Mouse (Mus musculus) limb, embryonic 13.5 days (tissue): ENCODE data around the gene Gm10277. TPM values are rescaled to one million over a fixed set of nuclear protein-coding genes. Genes with fewer than 3 reads are reported as not detected.

Source experiments
- ATAC-seq: fragments of 200-750 bp; cut with Nextera tagmentation; 2 replicates; pipeline ENCODE4 v1.8.0; 2017; ENCODE audit warnings: low read depth, moderate number of reproducible peaks, moderate TSS enrichment; ENCODE audit not compliant: low FRiP score
- H3K27ac ChIP-seq: fragments of 300-500 bp; sonication (generic); 2 replicates; pipeline ENCODE4 v1.5.1; 2015; ENCODE audit warnings: inconsistent platforms, mild to moderate bottlenecking, moderate library complexity
- H3K27me3 ChIP-seq: fragments of 300-500 bp; sonication (generic); 2 replicates; pipeline ENCODE4 v1.6.1; 2015; ENCODE audit warnings: mild to moderate bottlenecking, inconsistent platforms
- H3K36me3 ChIP-seq: fragments of 300-500 bp; sonication (generic); 2 replicates; pipeline ENCODE4 v1.6.1; 2015; ENCODE audit warnings: inconsistent platforms, mild to moderate bottlenecking, moderate library complexity
- H3K4me1 ChIP-seq: fragments of 300-500 bp; sonication (generic); 2 replicates; pipeline ENCODE4 v1.6.1; 2015; ENCODE audit warnings: inconsistent platforms
- H3K4me2 ChIP-seq: fragments of 300-500 bp; sonication (generic); replicated peaks from 2 replicates; pipeline ENCODE4 v1.6.1; 2015; ENCODE audit warnings: inconsistent platforms, mild to moderate bottlenecking, moderate library complexity
- H3K4me3 ChIP-seq: fragments of 300-500 bp; sonication (generic); 2 replicates; pipeline ENCODE4 v1.5.1; 2015; ENCODE audit warnings: moderate library complexity, mild to moderate bottlenecking, inconsistent platforms
- H3K9ac ChIP-seq: fragments of 300-500 bp; sonication (generic); 2 replicates; pipeline ENCODE4 v1.6.1; 2015; ENCODE audit warnings: mild to moderate bottlenecking, inconsistent platforms
- H3K9me3 ChIP-seq: fragments of 300-500 bp; sonication (generic); 2 replicates; pipeline ENCODE4 v1.6.1; 2016; ENCODE audit warnings: inconsistent platforms
- WGBS: fragments of 180-500 bp; shearing (Covaris S2); methylation state at CpG from one replicate; pipeline ENCODE4 v1.1.7; 2015; 5-methylcytosine and 5-hydroxymethylcytosine counted together
- polyA plus RNA-seq: library from polyadenylated mRNA; unstranded; fragments of >200 nt; fragmentation: Nextera tagmentation; extraction: Ambion mirVana; gene quantifications from 2 replicates; pipeline ENCODE4 v1.2.1, GENCODE M21; 2015

The Gm10277 gene
- polyA plus RNA-seq, 1 experiment from 2014 or later: 1.8 TPM

DNA sequence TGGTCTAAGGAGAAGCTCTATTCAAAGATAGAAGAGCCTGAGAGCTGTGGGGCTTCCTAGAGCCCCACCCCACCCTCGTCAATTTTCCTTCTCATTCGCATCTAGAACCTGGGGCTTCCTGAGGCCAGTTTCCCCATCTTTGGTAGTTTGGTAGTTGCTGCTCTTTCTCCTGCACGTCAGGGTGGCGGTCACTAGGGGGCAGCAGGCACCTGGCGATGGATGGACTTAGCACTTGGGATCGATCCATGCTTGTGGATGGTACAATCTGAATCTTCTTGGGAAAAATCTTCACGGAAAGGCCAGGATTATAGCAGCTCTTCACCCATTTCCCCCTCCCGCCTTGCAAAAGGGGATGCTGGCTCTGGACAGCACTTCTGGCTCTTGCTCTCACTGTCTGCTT lies 34.1 kb upstream of the Gm10277 start:
- 17% methylated on average over 8 of the region's 8 CpGs for WGBS
- H3K36me3 ChIP-seq: peaks cover 64% of the 10 kb centered on the region

DNA sequence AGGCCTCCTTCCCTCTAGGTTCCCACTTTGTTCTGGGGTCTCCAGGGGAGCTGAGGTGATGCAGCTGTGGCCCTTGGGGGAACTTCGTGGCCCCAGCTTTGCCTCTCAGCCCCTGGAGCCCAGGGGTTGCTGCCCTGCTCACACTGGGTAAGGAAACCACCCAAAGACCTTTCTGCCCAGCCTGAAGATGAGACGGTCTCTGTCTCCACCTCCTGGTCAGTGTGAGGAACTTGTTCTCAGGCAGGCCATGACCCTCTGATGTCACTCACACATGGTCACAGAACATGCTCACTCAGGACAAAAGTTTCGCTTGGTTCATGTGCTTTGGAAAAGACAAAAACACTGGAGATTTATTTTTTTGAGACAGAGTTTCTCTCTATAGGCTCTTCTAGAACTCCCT lies 28.5 kb upstream of the Gm10277 start:
- no peak overlapping the region; the same call in 1 of the 2 replicates for H3K9ac ChIP-seq
- whole genome bisulfite sequencing: 27% methylated on average over 3 of the region's 3 CpGs
- H3K9me3 ChIP-seq: no peaks in the 10 kb centered on the region
- H3K27me3 ChIP-seq: no peaks in the 10 kb centered on the region
- 0 out of 2 replicates have a peak, but pooled peaks have one; percentile 54 for ATAC-seq
- no peaks in the 10 kb centered on the region for H3K4me1 ChIP-seq
- no peak overlapping the region for H3K4me2 ChIP-seq
- no peak overlapping the region for H3K4me3 ChIP-seq
- H3K36me3 ChIP-seq: peaks cover 45% of the 10 kb centered on the region
- H3K27ac ChIP-seq: no peak overlapping the region

More for the DNA sequence above, 34.1 kb upstream of the Gm10277 start:
- Histone ChIP-seq H3K4me2 (no peak overlapping the region), H3K4me3 (no peak overlapping the region), H3K9ac (no peak overlapping the region), H3K9me3 (no peaks in the 10 kb centered on the region), H3K27me3 (no peaks in the 10 kb centered on the region), H3K27ac (no peak overlapping the region), H3K4me1 (0 out of 2 replicates have a peak, but pooled peaks cover 6% of the 10 kb centered on the region)
- no peak for ATAC-seq

- Histone ChIP-seq H3K4me3 (no peak overlapping the region), H3K27ac (no peak overlapping the region), H3K27me3 (no peaks in the 10 kb centered on the region), H3K36me3 (peaks cover 27% of the 10 kb centered on the region), H3K4me2 (no peak overlapping the region), H3K9ac (no peak overlapping the region), H3K9me3 (no peaks in the 10 kb centered on the region), H3K4me1 (no peaks in the 10 kb centered on the region)
- no peak for ATAC-seq
- 82% methylated on average over 2 of the region's 2 CpGs for WGBS
These were observed 26.4 kb upstream of the Gm10277 start for GRCm38 (mm10) chr11:77813969-77814368.

DNA sequence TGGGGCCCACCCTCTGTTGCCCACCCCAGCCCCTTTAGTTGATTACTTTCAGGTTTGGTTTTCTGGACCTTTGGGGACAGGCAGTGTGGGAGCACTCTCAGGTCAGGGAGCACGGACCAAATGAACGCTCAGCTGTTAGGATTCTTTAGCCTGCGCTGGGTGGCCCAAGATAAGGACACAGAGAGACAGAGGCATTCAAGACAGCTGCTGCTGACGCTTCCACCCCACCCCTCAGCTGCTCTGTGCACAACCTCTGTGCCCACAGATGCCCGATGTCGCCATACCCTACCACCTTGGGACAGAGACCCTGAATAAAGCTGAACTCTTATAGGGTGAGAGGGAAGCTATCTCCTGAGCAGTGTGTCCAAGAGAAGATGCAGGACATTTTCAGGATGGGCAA lies 22.5 kb upstream of the Gm10277 start:
- Histone ChIP-seq H3K4me1 (0 out of 2 replicates have a peak, but pooled peaks cover 6% of the 10 kb centered on the region), H3K4me2 (no peak overlapping the region), H3K9ac (no peak overlapping the region), H3K27me3 (no peaks in the 10 kb centered on the region), H3K27ac (no peak overlapping the region), H3K9me3 (no peaks in the 10 kb centered on the region), H3K36me3 (peaks cover 11% of the 10 kb centered on the region), H3K4me3 (no peak overlapping the region)
- ATAC-seq: no peak
- 89% methylated on average over 6 of the region's 6 CpGs for WGBS

DNA sequence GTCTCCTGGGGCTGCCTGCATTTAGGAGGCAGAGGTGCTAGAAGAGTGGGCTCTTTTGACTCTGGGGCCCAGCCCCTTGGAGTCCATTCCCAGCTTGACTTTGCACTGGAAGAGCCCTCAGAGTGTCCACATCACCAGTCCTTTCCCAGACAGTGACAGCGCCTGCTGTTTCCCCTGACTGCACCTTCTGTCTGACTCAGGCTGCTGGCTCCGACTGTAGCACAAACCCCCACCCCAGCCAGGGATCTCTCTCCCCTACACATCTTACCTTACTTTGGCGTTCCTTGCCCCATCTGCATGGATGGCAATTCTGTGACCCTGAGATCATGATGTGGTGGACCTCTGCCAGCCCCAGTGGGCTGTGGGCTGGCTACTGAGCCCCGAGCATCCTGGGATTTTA lies 21.7 kb upstream of the Gm10277 start:
- H3K9me3 ChIP-seq: no peaks in the 10 kb centered on the region
- ATAC-seq: no peak
- no peak overlapping the region for H3K4me3 ChIP-seq
- no peak overlapping the region for H3K4me2 ChIP-seq
- 82% methylated on average over 4 of the region's 4 CpGs for WGBS
- peaks cover 11% of the 10 kb centered on the region for H3K36me3 ChIP-seq
- H3K4me1 ChIP-seq: 0 out of 2 replicates have a peak, but pooled peaks cover 6% of the 10 kb centered on the region
- H3K9ac ChIP-seq: no peak overlapping the region
- H3K27me3 ChIP-seq: no peaks in the 10 kb centered on the region
- no peak overlapping the region for H3K27ac ChIP-seq

DNA sequence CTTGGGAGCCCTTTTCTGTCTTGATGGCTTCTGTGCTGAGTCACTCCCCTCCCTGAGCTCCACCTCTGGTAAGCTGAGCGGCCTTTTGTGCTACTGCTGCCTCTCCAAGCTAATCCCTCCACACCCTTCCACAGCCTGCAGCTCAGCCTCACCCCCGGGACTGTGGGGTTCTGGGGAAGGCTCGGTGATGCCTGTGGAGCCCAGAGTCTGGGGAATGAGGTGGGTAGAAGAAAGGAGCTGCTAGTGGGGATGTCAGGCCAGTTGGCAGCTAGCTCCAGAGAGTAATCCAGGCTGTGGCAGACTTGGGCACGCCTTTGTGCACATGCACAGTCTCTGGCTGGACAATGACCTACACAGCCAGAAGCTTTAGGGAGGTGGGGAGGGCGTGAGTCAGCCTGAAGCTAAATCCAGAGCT lies 20.5 kb upstream of the Gm10277 start:
- Histone ChIP-seq H3K27me3 (no peaks in the 10 kb centered on the region), H3K9me3 (no peaks in the 10 kb centered on the region), H3K27ac (no peak overlapping the region), H3K36me3 (peaks cover 11% of the 10 kb centered on the region), H3K4me3 (no peak overlapping the region), H3K4me1 (0 out of 2 replicates have a peak, but pooled peaks cover 6% of the 10 kb centered on the region), H3K9ac (no peak overlapping the region), H3K4me2 (no peak overlapping the region)
- 44% methylated on average over 5 of the region's 5 CpGs for WGBS
- ATAC-seq: no peak

- no peak for ATAC-seq
- Histone ChIP-seq H3K27me3 (no peaks in the 10 kb centered on the region), H3K9ac (no peak overlapping the region), H3K36me3 (peaks cover under 1% of the 10 kb centered on the region; the same call in 1 of the 2 replicates), H3K4me3 (no peak overlapping the region), H3K27ac (no peak overlapping the region), H3K9me3 (no peaks in the 10 kb centered on the region), H3K4me1 (0 out of 2 replicates have a peak, but pooled peaks cover 6% of the 10 kb centered on the region), H3K4me2 (no peak overlapping the region)
- 86% methylated on average over 6 of the region's 6 CpGs for WGBS
These were observed 19.3 kb upstream of the Gm10277 start for GRCm38 (mm10) chr11:77806855-77807254.

- H3K9me3 ChIP-seq: no peaks in the 10 kb centered on the region
- no peak overlapping the region for H3K9ac ChIP-seq
- H3K4me2 ChIP-seq: no peak overlapping the region
- H3K4me1 ChIP-seq: peaks cover 11% of the 10 kb centered on the region
- no peaks in the 10 kb centered on the region for H3K27me3 ChIP-seq
- no peak for ATAC-seq
- no peak overlapping the region for H3K4me3 ChIP-seq
- 19% methylated on average over 2 of the region's 2 CpGs for WGBS
- H3K36me3 ChIP-seq: no peaks in the 10 kb centered on the region
- no peak overlapping the region for H3K27ac ChIP-seq
These were observed 18.7 kb upstream of the Gm10277 start for GRCm38 (mm10) chr11:77806218-77806617.

DNA sequence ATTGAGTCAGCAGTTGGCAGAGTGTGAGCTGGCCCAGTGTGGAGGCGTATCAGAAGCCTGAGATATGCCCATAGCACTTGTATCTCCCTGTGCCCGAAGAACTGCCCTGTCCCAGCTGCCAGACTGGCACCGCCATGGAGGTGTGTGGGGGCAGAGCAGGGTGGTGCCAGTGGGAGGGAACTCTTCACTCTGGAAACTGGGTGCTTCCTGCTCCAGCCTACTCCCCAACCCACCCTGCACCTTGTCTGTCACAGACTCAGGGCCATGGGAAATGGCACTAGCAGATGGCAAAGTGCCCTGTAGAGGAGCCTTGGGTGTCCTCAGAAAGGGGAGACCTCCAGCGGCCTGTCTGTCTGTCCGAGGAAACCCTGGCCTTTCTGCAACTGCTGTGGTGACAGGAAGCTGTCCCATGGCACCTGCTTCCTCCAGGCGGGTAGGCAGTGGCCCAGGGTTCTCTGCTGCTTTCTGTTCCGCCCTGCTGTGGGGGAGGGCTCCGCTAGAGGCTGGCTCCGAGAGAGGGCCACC lies 14.9 kb upstream of the Gm10277 start:
- H3K9me3 ChIP-seq: no peaks in the 10 kb centered on the region

GRCm38 (mm10) chr11:77800869-77801701 lies 13.5 kb upstream of the Gm10277 start:
- ATAC-seq: peak; percentile 88
- no peaks in the 10 kb centered on the region for H3K27me3 ChIP-seq
- H3K4me2 ChIP-seq: peak overlapping the region; percentile 48
- H3K36me3 ChIP-seq: no peaks in the 10 kb centered on the region
- peak overlapping the region; percentile 10 for H3K4me3 ChIP-seq
- peaks cover 17% of the 10 kb centered on the region for H3K4me1 ChIP-seq
- no peak overlapping the region; the same call in 1 of the 2 replicates for H3K9ac ChIP-seq
- H3K9me3 ChIP-seq: no peaks in the 10 kb centered on the region
- peak overlapping the region; percentile 69 for H3K27ac ChIP-seq
- 23% methylated on average over 15 of the region's 15 CpGs for WGBS

More for the DNA sequence above, 14.9 kb upstream of the Gm10277 start:
- no peak overlapping the region for H3K9ac ChIP-seq
- WGBS: 76% methylated on average over 9 of the region's 9 CpGs
- no peaks in the 10 kb centered on the region for H3K36me3 ChIP-seq
- H3K27me3 ChIP-seq: no peaks in the 10 kb centered on the region
- no peak for ATAC-seq
- no peak overlapping the region for H3K4me3 ChIP-seq
- H3K4me1 ChIP-seq: peaks cover 17% of the 10 kb centered on the region
- no peak overlapping the region for H3K27ac ChIP-seq
- H3K4me2 ChIP-seq: peak overlapping the region; percentile 48

GRCm38 (mm10) chr11:77800491-77800868 lies 12.9 kb upstream of the Gm10277 start:
- Histone ChIP-seq H3K27me3 (no peaks in the 10 kb centered on the region), H3K9me3 (no peaks in the 10 kb centered on the region), H3K9ac (no peak overlapping the region), H3K36me3 (no peaks in the 10 kb centered on the region), H3K4me2 (peak overlapping the region; percentile 48), H3K4me3 (0 out of 2 replicates have a peak overlapping the region, but pooled peaks have one; percentile 10), H3K27ac (peak overlapping the region; percentile 69; the same call in 1 of the 2 replicates), H3K4me1 (peaks cover 17% of the 10 kb centered on the region)
- WGBS: 65% methylated on average over 9 of the region's 9 CpGs
- ATAC-seq: no peak

DNA sequence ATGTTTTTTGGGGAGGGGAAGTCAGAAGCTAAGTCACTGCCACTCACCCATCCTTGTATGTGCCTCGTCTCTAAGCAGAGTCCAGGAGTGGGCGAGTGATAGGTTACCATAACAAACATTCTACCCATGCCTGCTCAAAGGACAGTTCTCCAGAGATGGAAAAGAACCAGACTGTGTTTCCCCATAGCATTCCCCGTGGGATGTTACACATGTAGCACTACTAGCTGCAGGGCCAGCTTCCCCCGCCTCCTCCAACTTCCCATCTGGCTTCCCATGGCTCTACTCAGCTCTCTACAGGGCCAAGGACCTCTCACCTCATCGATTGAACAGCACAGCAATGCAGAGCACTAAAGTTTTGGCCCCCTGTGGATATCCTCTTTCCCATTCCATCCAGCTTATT lies 7.7 kb upstream of the Gm10277 start:
- H3K36me3 ChIP-seq: no peaks in the 10 kb centered on the region
- no peaks in the 10 kb centered on the region for H3K27me3 ChIP-seq
- H3K4me3 ChIP-seq: no peak overlapping the region
- no peak overlapping the region for H3K9ac ChIP-seq
- H3K9me3 ChIP-seq: no peaks in the 10 kb centered on the region
- 81% methylated on average over 5 of the region's 5 CpGs for WGBS
- H3K4me2 ChIP-seq: no peak overlapping the region
- no peak overlapping the region for H3K27ac ChIP-seq
- H3K4me1 ChIP-seq: peaks cover 36% of the 10 kb centered on the region
- no peak for ATAC-seq
